Comparison of ENCODE assay signal across 8 mouse cellular contexts in genomic region chr13:107889985-107890865, GRCm38 (mm10).
DNase-seq lines count a peak whose midpoint lies in the region; ATAC-seq lines count a peak whose summit lies in the region.

No protein-coding gene starts in this region.

- H3K27ac ChIP-seq in intestine, embryonic 14.5 days (ENCODE audit: low read depth) = peak overlapping the region; percentile 92

- intact Hi-C loops in gastrocnemius, postnatal 14 days (cut with DNase I; ENCODE audit: low total_unique reads) = loop anchor here (10.0 kb wide), 2 partner anchors 135 to 155 kb away; partner anchors contain the start of gene Smim15
- intact Hi-C loops in left cerebral cortex, postnatal 14 days (cut with DNase I) = loop anchor here (2.0 to 10.0 kb wide), 7 partner anchors 43 to 563 kb away; partner anchors contain the start of genes Ercc8, Ndufaf2 and Smim15

- peak; percentile 92 for ATAC-seq in intestine, embryonic 14.5 days (replicated peaks; ENCODE audit: low FRiP score, low TSS enrichment, low read depth)

- H3K9me3 ChIP-seq in intestine, embryonic 14.5 days (ENCODE audit: control insufficient read depth, low read length) = no peaks in the 10 kb centered on the region

- H3K4me2 ChIP-seq in intestine, embryonic 14.5 days (ENCODE audit: low read length) = peak overlapping the region; percentile 95

- WGBS in intestine, embryonic 14.5 days = 1% methylated on average over 78 of the region's 90 CpGs

- peak overlapping the region; percentile 88 for H3K9ac ChIP-seq in intestine, embryonic 14.5 days (ENCODE audit: low read length)

- peak overlapping the region; percentile 92 for H3K4me3 ChIP-seq in intestine, embryonic 14.5 days (ENCODE audit: low read depth, low read length)

- no peaks in the 10 kb centered on the region for H3K36me3 ChIP-seq in intestine, embryonic 14.5 days (ENCODE audit: control insufficient read depth, insufficient read depth, low read length)

- DNase-seq in adrenal gland, adult (ENCODE audit: inconsistent age in 2 of 2, low spot score in 1 of 2) = peak; percentile 100
- peak; percentile 100 for DNase-seq in embryo, embryonic 10.5 days (ENCODE audit: low spot score)
- DNase-seq in gastrocnemius, postnatal 14 days = peak; percentile 100
- peak; percentile 99 for DNase-seq in intestine, embryonic 14.5 days (ENCODE audit: low spot score)
- DNase-seq in left cerebral cortex, postnatal 14 days (ENCODE audit: low spot score in 2 of 2) = peak; percentile 98 to 99
- DNase-seq in mesoderm, embryonic 11.5 days (ENCODE audit: low read depth, low spot score) = peak; percentile 100
- peak; percentile 98 for DNase-seq in right cerebral cortex, postnatal 36 days (ENCODE audit: low spot score in 2 of 2)
- peak; percentile 99 for DNase-seq in yolk sac, embryonic 10.5 days (ENCODE audit: low spot score)

- peaks cover 19% of the 10 kb centered on the region for H3K4me1 ChIP-seq in intestine, embryonic 14.5 days (replicated peaks; ENCODE audit: control insufficient read depth, insufficient read depth, low read length)

- H3K27me3 ChIP-seq in intestine, embryonic 14.5 days (replicated peaks; ENCODE audit: control insufficient read depth, insufficient read depth, low read length) = no peaks in the 10 kb centered on the region

Comparison
In these comparisons a context has a peak if more than half of its experiments do, and no peak if none do; other contexts are left out.
1. Peak in every context shown above with its lines: DNase-seq, ATAC-seq, H3K4me3 ChIP-seq and H3K27ac ChIP-seq.